In the genomic region with DNA sequence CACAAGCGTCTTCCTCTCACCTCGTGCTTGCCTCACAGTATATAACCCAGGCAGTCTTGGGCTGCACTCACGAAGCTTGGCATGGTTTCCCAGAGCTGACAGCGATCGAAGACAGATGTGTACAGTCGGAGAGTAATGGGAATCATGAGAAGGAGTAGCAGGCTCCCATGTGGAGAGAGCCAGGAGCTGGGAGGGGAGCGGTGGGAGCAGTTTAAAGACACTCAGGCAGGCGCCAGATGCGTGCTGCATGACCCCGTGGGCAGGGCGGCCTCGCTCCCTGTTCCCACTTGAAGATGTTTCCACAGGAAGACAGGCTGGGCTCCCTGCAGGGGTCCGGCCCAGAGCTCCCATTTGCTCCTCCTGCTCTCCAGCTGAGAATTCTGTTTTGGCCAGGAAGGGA, we compare ENCODE assay signal across 10 mouse cellular contexts. TPM values are rescaled to one million over a fixed set of nuclear protein-coding genes. Genes with fewer than 3 reads are reported as not detected.
DNase-seq lines count a peak whose midpoint lies in the region; ATAC-seq lines count a peak whose summit lies in the region.
"Had no signal": no experiment of that assay in that cellular context is flagged by ENCODE, and none has a peak within 500 bp of the region (broad histone marks: within the 10 kb centered on the region; RNA-seq: fewer than 3 reads in every experiment).

No protein-coding gene starts in this region.

- no peaks in the 10 kb centered on the region for H3K36me3 ChIP-seq in heart, embryonic 13.5 days
- no peaks in the 10 kb centered on the region for H3K36me3 ChIP-seq in forebrain, embryonic 12.5 days (replicated peaks)

- H3K9me3 ChIP-seq in heart, embryonic 13.5 days: no peaks in the 10 kb centered on the region
- H3K9me3 ChIP-seq in forebrain, embryonic 12.5 days: no peaks in the 10 kb centered on the region

- peak overlapping the region; percentile 52 for H3K4me2 ChIP-seq in heart, embryonic 13.5 days
- H3K4me2 ChIP-seq in forebrain, embryonic 12.5 days: no peak overlapping the region

- peak overlapping the region; percentile 1 for H3K4me3 ChIP-seq in heart, embryonic 13.5 days
- H3K4me3 ChIP-seq in forebrain, embryonic 12.5 days (replicated peaks): no peak overlapping the region
- H3K4me3 ChIP-seq: myocyte had no signal

- H3K27ac ChIP-seq in heart, embryonic 13.5 days (replicated peaks): peak overlapping the region; percentile 75
- H3K27ac ChIP-seq in forebrain, embryonic 12.5 days: no peak overlapping the region

- H3K9ac ChIP-seq in heart, embryonic 13.5 days: peak overlapping the region; percentile 54
- H3K9ac ChIP-seq in forebrain, embryonic 12.5 days: no peak overlapping the region
- H3K9ac ChIP-seq: forebrain, postnatal 0 days had no signal

- peaks cover 44% of the 10 kb centered on the region for H3K4me1 ChIP-seq in heart, embryonic 13.5 days
- no peaks in the 10 kb centered on the region for H3K4me1 ChIP-seq in forebrain, embryonic 12.5 days

- DNase-seq in urinary bladder, postnatal 4 days (ENCODE audit: low spot score in 2 of 2): peak; percentile 42 to 67
- DNase-seq in urinary bladder, postnatal 25 days (ENCODE audit: low spot score): no peak
- peak; percentile 79 to 82 for DNase-seq in kidney, postnatal 4 days
- DNase-seq in left cerebral cortex, postnatal 25 days (ENCODE audit: low spot score in 2 of 2): no peak
- no peak for DNase-seq in thymus, adult 18-20 months
- DNase-seq in spleen, postnatal 14 days (ENCODE audit: low spot score in 2 of 2): no peak
- DNase-seq: forebrain, postnatal 0 days had no signal

- 0 out of 2 replicates have a peak, but pooled peaks have one; percentile 15 for ATAC-seq in heart, embryonic 13.5 days (ENCODE audit: extremely low read depth, insufficient number of reproducible peaks, low FRiP score, low TSS enrichment)
- no peak for ATAC-seq in forebrain, embryonic 12.5 days (ENCODE audit: low FRiP score)
- ATAC-seq: forebrain, postnatal 0 days had no signal

- H3K27me3 ChIP-seq in heart, embryonic 13.5 days (replicated peaks): no peaks in the 10 kb centered on the region
- H3K27me3 ChIP-seq in forebrain, embryonic 12.5 days: no peaks in the 10 kb centered on the region

- WGBS in heart, embryonic 13.5 days: 14% methylated on average over 13 of the region's 13 CpGs
- WGBS in forebrain, embryonic 12.5 days: 77% methylated on average over 13 of the region's 13 CpGs

- intact Hi-C loops in left cerebral cortex, postnatal 25 days (cut with DNase I): no loop called here

RNA-seq across cellular contexts. Expression of gene Ntf3, which starts 25.2 kb away (rescaled TPM):
- 7.4 and 8.9 TPM in 2 replicates for polyA plus RNA-seq in heart, embryonic 13.5 days (2015; fragmentation: Nextera tagmentation; extraction: Ambion mirVana)
- total RNA-seq in left cerebral cortex, postnatal 25 days (2021): 1 to 10 TPM; 2.7 to 3.0 TPM
- polyA plus RNA-seq in forebrain, embryonic 12.5 days (2016; fragmentation: Nextera tagmentation; extraction: Ambion mirVana): 2.8 and 3.2 TPM in 2 replicates
- polyA plus RNA-seq: myocyte had no signal

Comparison
In these comparisons a context has a peak if more than half of its experiments do, and no peak if none do; other contexts are left out.
1. DNase-seq: peak in urinary bladder, postnatal 4 days (2 of 2) and kidney, postnatal 4 days (2 of 2); none in urinary bladder, postnatal 25 days (single experiment), left cerebral cortex, postnatal 25 days (0 of 2), thymus, adult 18-20 months (0 of 2) and spleen, postnatal 14 days (0 of 2).